Mouse (Mus musculus): ENCODE results near the gene Tubb4b.

GRCm38 (mm10) chr2:25226864-25227263, 2.4 kb upstream of the Tubb4b start:
- TF ChIP-seq MAX (IDR thresholded peaks at IDR 0.05; ENCODE audit: low read length) (no peak), USF1 (IDR thresholded peaks at IDR 0.05; ENCODE audit: low read depth, low read length) (no peak), MXI1 (IDR thresholded peaks at IDR 0.05; ENCODE audit: low read depth, low read length) (no peak), EP300 (IDR thresholded peaks at IDR 0.05; ENCODE audit: low read depth in 1 of 2, low read length in 2 of 2) (no peak), CTCF (IDR thresholded peaks at IDR 0.05 in 2 of 3, conservative IDR thresholded peaks at IDR 0.05 in 1 of 3; ENCODE audit: control insufficient read depth in 1 of 3, insufficient read depth in 1 of 3, low read depth in 2 of 3, low read length in 3 of 3, poor library complexity in 1 of 3, severe bottlenecking in 1 of 3) (no peak), MAFK (IDR thresholded peaks at IDR 0.05; ENCODE audit: borderline replicate concordance, low read depth, low read length) (no peak), E2F4 (IDR thresholded peaks at IDR 0.05; ENCODE audit: borderline replicate concordance, low read depth, low read length) (no peak)
